Mouse (Mus musculus) MEL (cell line): ENCODE results near the gene Gm20388. TPM values are rescaled to one million over a fixed set of nuclear protein-coding genes. Genes with fewer than 3 reads are reported as not detected.

Experiments
- DNase-seq: peaks from one replicate; pipeline ENCODE4 v3.0.0; 2011; ENCODE audit warnings: low read depth, low spot score
- H3K27ac ChIP-seq: 2 replicates; pipeline ENCODE4 v1.5.1; 2012; ENCODE audit warnings: low read depth, mild to moderate bottlenecking, control low read depth, low read length, moderate library complexity; ENCODE audit not compliant: control insufficient read depth
- H3K27me3 ChIP-seq, 2 experiments: fragments of 150-350 bp in 1 of 2; sonication (generic) in 1 of 2; 2 replicates each; pipeline ENCODE4 v1.6.1; 2012; ENCODE audit warnings: low read length in 2 of 2, mild to moderate bottlenecking in 2 of 2, improper control_type of control experiment in 1 of 2, moderate library complexity in 1 of 2; ENCODE audit not compliant: insufficient read depth in 2 of 2, control insufficient read depth in 1 of 2
- H3K36me3 ChIP-seq, 2 experiments: 2 replicates each; pipeline ENCODE4 v1.6.1; 2012 to 2014; ENCODE audit warnings: low read length in 2 of 2, improper control_type of control experiment in 1 of 2, inconsistent platforms in 1 of 2, mild to moderate bottlenecking in 1 of 2; ENCODE audit not compliant: insufficient read depth in 2 of 2, control insufficient read depth in 1 of 2
- H3K4me1 ChIP-seq, 2 experiments: fragments of 150-350 bp in 1 of 2; sonication (generic) in 1 of 2; 2 replicates each; pipeline ENCODE4 v1.6.1; 2012; ENCODE audit warnings: low read length in 2 of 2, improper control_type of control experiment in 1 of 2, mild to moderate bottlenecking in 1 of 2; ENCODE audit not compliant: insufficient read depth in 2 of 2, control insufficient read depth in 1 of 2
- H3K4me3 ChIP-seq, 2 experiments: fragments of 150-350 bp in 1 of 2; sonication (generic) in 1 of 2; 2 replicates each; pipeline ENCODE4 v1.5.1; 2012; ENCODE audit warnings: low read depth in 2 of 2, low read length in 2 of 2, mild to moderate bottlenecking in 2 of 2, moderate library complexity in 2 of 2, control low read depth in 1 of 2, improper control_type of control experiment in 1 of 2; ENCODE audit not compliant: control insufficient read depth in 1 of 2, insufficient read depth in 1 of 2
- H3K79me2 ChIP-seq: 2 replicates; pipeline ENCODE4 v1.6.1; 2012; ENCODE audit warnings: mild to moderate bottlenecking, low read length, moderate library complexity; ENCODE audit not compliant: control insufficient read depth, poor library complexity, insufficient read depth
- H3K9ac ChIP-seq: 2 replicates; pipeline ENCODE4 v1.6.1; 2012; ENCODE audit warnings: low read depth, mild to moderate bottlenecking, control low read depth, low read length, moderate library complexity; ENCODE audit not compliant: control insufficient read depth, poor library complexity, severe bottlenecking
- H3K9me3 ChIP-seq: fragments of 150-350 bp; sonication (generic); replicated peaks from 2 replicates; pipeline ENCODE4 v1.6.1; 2012; ENCODE audit warnings: mild to moderate bottlenecking, low read length, improper control_type of control experiment, moderate library complexity; ENCODE audit not compliant: insufficient read depth
- CTCF ChIP-seq, 3 experiments: IDR thresholded peaks in 2 of 3; conservative IDR thresholded peaks in 1 of 3; 2 replicates each; pipeline ENCODE4 v1.5.1; 2011 to 2012; ENCODE audit warnings: low read length in 3 of 3, low read depth in 2 of 3, mild to moderate bottlenecking in 2 of 3, improper control_type of control experiment in 1 of 3, inconsistent platforms in 1 of 3, mixed read lengths in 1 of 3, moderate library complexity in 1 of 3; ENCODE audit not compliant: control insufficient read depth in 1 of 3, insufficient read depth in 1 of 3, poor library complexity in 1 of 3, severe bottlenecking in 1 of 3
- EP300 ChIP-seq, 2 experiments: IDR thresholded peaks; 2 replicates each; pipeline ENCODE4 v1.6.1; 2011; ENCODE audit warnings: improper control_type of control experiment in 2 of 2, low read length in 2 of 2, low read depth in 1 of 2, mild to moderate bottlenecking in 1 of 2
- ETS1 ChIP-seq: IDR thresholded peaks from 2 replicates; pipeline ENCODE4 v1.6.1; 2012; ENCODE audit warnings: low read depth, mild to moderate bottlenecking, inconsistent platforms, low read length, improper control_type of control experiment, moderate library complexity
- GATA1 ChIP-seq: IDR thresholded peaks from 2 replicates; pipeline ENCODE4 v1.6.1; 2011; ENCODE audit warnings: low read depth, low read length, improper control_type of control experiment
- JUND ChIP-seq: IDR thresholded peaks from 2 replicates; pipeline ENCODE4 v1.6.1; 2011; ENCODE audit warnings: low read depth, mild to moderate bottlenecking, improper control_type of control experiment, low read length
- KAT2A ChIP-seq: conservative IDR thresholded peaks from 2 replicates; pipeline ENCODE4 v1.6.1; 2012; ENCODE audit warnings: low read depth, low read length, improper control_type of control experiment, inconsistent platforms
- MAFK ChIP-seq: IDR thresholded peaks from 2 replicates; pipeline ENCODE4 v1.6.1; 2011; ENCODE audit warnings: low read depth, mild to moderate bottlenecking, low read length, improper control_type of control experiment, borderline replicate concordance
- MEF2A ChIP-seq: IDR thresholded peaks from 2 replicates; pipeline ENCODE4 v1.6.1; 2014; ENCODE audit warnings: low read depth, mild to moderate bottlenecking, inconsistent platforms, low read length, improper control_type of control experiment; ENCODE audit not compliant: poor library complexity, insufficient replicate concordance, severe bottlenecking; ENCODE audit errors: extremely low read depth
- MXI1 ChIP-seq: IDR thresholded peaks from 2 replicates; pipeline ENCODE4 v1.6.1; 2011; ENCODE audit warnings: mild to moderate bottlenecking, low read depth, low read length, improper control_type of control experiment
- MYC ChIP-seq: IDR thresholded peaks from 2 replicates; pipeline ENCODE4 v1.6.1; 2011; ENCODE audit warnings: low read depth, mild to moderate bottlenecking, low read length, improper control_type of control experiment, moderate library complexity
- NELFE ChIP-seq: IDR thresholded peaks from 2 replicates; pipeline ENCODE4 v1.6.1; 2011; ENCODE audit warnings: low read depth, low read length, improper control_type of control experiment
- NRF1 ChIP-seq: IDR thresholded peaks from 2 replicates; pipeline ENCODE4 v1.6.1; 2014; ENCODE audit warnings: low read depth, mild to moderate bottlenecking, inconsistent platforms, low read length, improper control_type of control experiment, moderate library complexity; ENCODE audit not compliant: poor library complexity, insufficient read depth, severe bottlenecking
- TBP ChIP-seq: IDR thresholded peaks from 2 replicates; pipeline ENCODE4 v1.8.0; 2011; ENCODE audit warnings: low read depth, low read length, improper control_type of control experiment
- TCF12 ChIP-seq: IDR thresholded peaks from 2 replicates; pipeline ENCODE4 v1.6.1; 2014; ENCODE audit warnings: low read depth, mild to moderate bottlenecking, inconsistent platforms, low read length, improper control_type of control experiment, moderate library complexity
- USF2 ChIP-seq, 2 experiments: IDR thresholded peaks; 2 replicates each; pipeline ENCODE4 v1.6.1; 2011 to 2012; ENCODE audit warnings: improper control_type of control experiment in 2 of 2, low read length in 2 of 2, borderline replicate concordance in 1 of 2, inconsistent platforms in 1 of 2, low read depth in 1 of 2, mild to moderate bottlenecking in 1 of 2; ENCODE audit not compliant: insufficient read depth in 1 of 2
- ZC3H11A ChIP-seq: IDR thresholded peaks from 2 replicates; pipeline ENCODE4 v1.6.1; 2012; ENCODE audit warnings: low read depth, mild to moderate bottlenecking, inconsistent platforms, low read length, improper control_type of control experiment
- ZNF384 ChIP-seq: IDR thresholded peaks from 2 replicates; pipeline ENCODE4 v1.6.1; 2012; ENCODE audit warnings: low read depth, mild to moderate bottlenecking, inconsistent platforms, low read length, improper control_type of control experiment
- polyA plus RNA-seq, 2 experiments: library from polyadenylated mRNA; stranded (reverse) in 1 of 2; unstranded in 1 of 2; fragments of >175 nt in 1 of 2; fragments of >200 nt in 1 of 2; gene quantifications; 2 replicates each; pipeline versions ENCODE4 v1.2.1 to v1.2.4; 2012; ENCODE audit warnings: low replicate concordance in 2 of 2, low read depth in 1 of 2; ENCODE audit not compliant: insufficient read length in 2 of 2, insufficient read depth in 1 of 2, missing spikeins in 1 of 2
- total RNA-seq: library from RNA; depleted of rRNA; stranded (reverse); fragments of 300-350 nt; gene quantifications from 2 replicates; pipeline ENCODE4 v1.2.3, GENCODE M21; 2012

Gm20388 gene
- total and polyA plus RNA-seq, 3 experiments = 11.1 to 17.8 TPM; not detected in 1

DNA sequence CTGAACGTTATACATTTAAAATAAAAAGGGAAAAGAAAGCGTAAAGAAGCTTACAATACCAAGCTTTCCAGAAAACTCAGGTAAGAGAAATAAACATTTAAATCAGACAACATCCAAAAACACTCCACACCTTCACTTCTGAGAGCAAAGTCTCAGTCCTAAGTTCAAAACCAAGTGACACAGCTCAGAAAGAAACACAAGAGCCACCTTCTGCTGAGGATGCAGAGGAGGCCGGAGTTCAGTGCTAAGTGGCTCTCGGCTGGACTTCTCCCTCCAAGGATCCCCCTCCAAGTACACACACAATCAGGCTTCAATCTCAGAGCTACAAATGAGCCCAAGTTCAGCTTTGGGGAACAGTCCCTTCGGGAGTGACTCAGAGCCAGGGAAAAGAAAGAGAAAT, 1738.8 kb downstream of the Gm20388 start:
- Histone ChIP-seq H3K27ac (no peak overlapping the region), H3K79me2 (no peaks in the 10 kb centered on the region), H3K27me3 (no peaks in the 10 kb centered on the region), H3K4me1 (no peaks in the 10 kb centered on the region)
- DNase-seq = no peak
- TF ChIP-seq JUND = no peak
- no peak for TF ChIP-seq CTCF (IDR thresholded peaks at IDR 0.05 in 2 of 3, conservative IDR thresholded peaks at IDR 0.05 in 1 of 3; ENCODE audit: control insufficient read depth in 1 of 3, insufficient read depth in 1 of 3, low read depth in 2 of 3, low read length in 3 of 3, poor library complexity in 1 of 3, severe bottlenecking in 1 of 3)
- no peak for TF ChIP-seq NRF1
- TF ChIP-seq TCF12 = no peak
- TF ChIP-seq ZNF384 = no peak
- no peak for TF ChIP-seq MEF2A
- TF ChIP-seq USF2 (IDR thresholded peaks at IDR 0.05; ENCODE audit: borderline replicate concordance in 1 of 2, insufficient read depth in 1 of 2, low read depth in 1 of 2, low read length in 2 of 2) = no peak
- TF ChIP-seq, all 39 proteins: peak for 0
- Histone ChIP-seq H3K36me3 (no peaks in the 10 kb centered on the region), H3K9ac (no peak overlapping the region), H3K9me3 (no peaks in the 10 kb centered on the region), H3K4me3 (no peak overlapping the region)

GRCm38 (mm10) chr8:121649904-121650303, 1739.3 kb downstream of the Gm20388 start:
- no peaks in the 10 kb centered on the region for H3K9me3 ChIP-seq
- no peaks in the 10 kb centered on the region for H3K79me2 ChIP-seq
- H3K4me3 ChIP-seq = no peak overlapping the region
- H3K36me3 ChIP-seq = no peaks in the 10 kb centered on the region
- no peak overlapping the region for H3K27ac ChIP-seq
- no peaks in the 10 kb centered on the region for H3K4me1 ChIP-seq
- DNase-seq = no peak
- H3K27me3 ChIP-seq = no peaks in the 10 kb centered on the region
- TF ChIP-seq KAT2A (no peak), GATA1 (no peak), USF2 (IDR thresholded peaks at IDR 0.05; ENCODE audit: borderline replicate concordance in 1 of 2, insufficient read depth in 1 of 2, low read depth in 1 of 2, low read length in 2 of 2) (no peak)
- TF ChIP-seq, all 39 proteins: peak for 0
- H3K9ac ChIP-seq = no peak overlapping the region

- H3K4me1 ChIP-seq = no peaks in the 10 kb centered on the region
- no peak overlapping the region for H3K27ac ChIP-seq
- TF ChIP-seq ZC3H11A (no peak), ETS1 (no peak), MEF2A (no peak), MXI1 (no peak), NELFE (no peak), MAFK (no peak), TBP (no peak), EP300 (IDR thresholded peaks at IDR 0.05; ENCODE audit: low read depth in 1 of 2, low read length in 2 of 2) (no peak), MYC (no peak)
- TF ChIP-seq, all 39 proteins: peak for 0
- H3K9ac ChIP-seq = no peak overlapping the region
- no peaks in the 10 kb centered on the region for H3K9me3 ChIP-seq
- no peaks in the 10 kb centered on the region for H3K79me2 ChIP-seq
- peak; percentile 6 for DNase-seq
- no peaks in the 10 kb centered on the region for H3K27me3 ChIP-seq
- H3K36me3 ChIP-seq = no peaks in the 10 kb centered on the region
- H3K4me3 ChIP-seq = no peak overlapping the region
Measured at GRCm38 (mm10) chr8:121650389-121651307, 1740.0 kb downstream of the Gm20388 start.
